Mouse (Mus musculus): Measurements from ENCODE around the gene Taf1d. TPM values are rescaled to one million over a fixed set of nuclear protein-coding genes. Genes with fewer than 3 reads are reported as not detected.

The Taf1d gene
- polyA plus RNA-seq, 1 experiment: 47.0 TPM

- H3K79me3 ChIP-seq (ENCODE audit: low read depth): peaks cover 23% of the 10 kb centered on the region
- peaks cover 31% of the 10 kb centered on the region for H3K36me3 ChIP-seq (ENCODE audit: control insufficient read depth, insufficient read depth)
- H3ac ChIP-seq (ENCODE audit: control insufficient read depth, insufficient read length, low read depth): no peak overlapping the region
- peak overlapping the region; percentile 64 for H3K4me3 ChIP-seq (ENCODE audit: insufficient read depth, poor library complexity, severe bottlenecking)
- no peaks in the 10 kb centered on the region for H3K27me3 ChIP-seq (ENCODE audit: control insufficient read depth, insufficient read depth, insufficient read length)
- TF ChIP-seq USF1 (IDR thresholded peaks at IDR 0.05; ENCODE audit: low read depth) (no peak), CEBPB (IDR thresholded peaks at IDR 0.05; ENCODE audit: low read depth) (no peak), CTCF (IDR thresholded peaks at IDR 0.05; ENCODE audit: control insufficient read depth, insufficient read depth, insufficient read length) (no peak), FOSL1 (IDR thresholded peaks at IDR 0.05; ENCODE audit: insufficient read depth, low read length, poor library complexity, severe bottlenecking) (no peak), MYOD1 (IDR thresholded peaks at IDR 0.05; ENCODE audit: control insufficient read depth, insufficient read length, low read depth) (no peak), MYOG (IDR thresholded peaks at IDR 0.05; ENCODE audit: control insufficient read depth, extremely low read depth, insufficient read length) (no peak)
- peaks cover 36% of the 10 kb centered on the region for H3K79me2 ChIP-seq (ENCODE audit: control insufficient read depth, insufficient read depth)
These were observed 27.7 kb upstream of the Taf1d start for GRCm38 (mm10) chr9:15278343-15278742.

GRCm38 (mm10) chr9:15279139-15279648 is 26.8 kb upstream of the Taf1d start:
- TF ChIP-seq MAX (IDR thresholded peaks at IDR 0.05) (no peak), FOSL1 (IDR thresholded peaks at IDR 0.05; ENCODE audit: insufficient read depth, low read length, poor library complexity, severe bottlenecking) (no peak), CTCF (IDR thresholded peaks at IDR 0.05; ENCODE audit: control insufficient read depth, insufficient read depth, insufficient read length) (no peak), MYOD1 (IDR thresholded peaks at IDR 0.05; ENCODE audit: control insufficient read depth, insufficient read length, low read depth) (no peak), MYOG (IDR thresholded peaks at IDR 0.05; ENCODE audit: control insufficient read depth, extremely low read depth, insufficient read length) (no peak), USF1 (IDR thresholded peaks at IDR 0.05; ENCODE audit: low read depth) (no peak)
- H3K36me3 ChIP-seq (ENCODE audit: control insufficient read depth, insufficient read depth): peaks cover 22% of the 10 kb centered on the region
- H3K27me3 ChIP-seq (ENCODE audit: control insufficient read depth, insufficient read depth, insufficient read length): no peaks in the 10 kb centered on the region
- peak overlapping the region; percentile 64 for H3K4me3 ChIP-seq (ENCODE audit: insufficient read depth, poor library complexity, severe bottlenecking)
- H3K79me2 ChIP-seq (ENCODE audit: control insufficient read depth, insufficient read depth): peaks cover 36% of the 10 kb centered on the region
- H3ac ChIP-seq (ENCODE audit: control insufficient read depth, insufficient read length, low read depth): peak overlapping the region; percentile 99
- H3K79me3 ChIP-seq (ENCODE audit: low read depth): peaks cover 23% of the 10 kb centered on the region

GRCm38 (mm10) chr9:15279649-15280490 is 26.1 kb upstream of the Taf1d start, which contains the start of gene Med17:
Med17 (minus strand) TSS chr9:15279931.
- Histone ChIP-seq H3K79me2 (ENCODE audit: control insufficient read depth, insufficient read depth) (peaks cover 36% of the 10 kb centered on the region), H3K79me3 (ENCODE audit: low read depth) (peaks cover 23% of the 10 kb centered on the region), H3ac (ENCODE audit: control insufficient read depth, insufficient read length, low read depth) (peak within 1 kb of the TSS; percentile 99), H3K4me3 (ENCODE audit: insufficient read depth, poor library complexity, severe bottlenecking) (peak within 1 kb of the TSS; percentile 64), H3K27me3 (ENCODE audit: control insufficient read depth, insufficient read depth, insufficient read length) (no peaks in the 10 kb centered on the region), H3K36me3 (ENCODE audit: control insufficient read depth, insufficient read depth) (peaks cover 16% of the 10 kb centered on the region)
- TF ChIP-seq MYOD1 (IDR thresholded peaks at IDR 0.05; ENCODE audit: control insufficient read depth, insufficient read length, low read depth) (no peak), USF1 (IDR thresholded peaks at IDR 0.05; ENCODE audit: low read depth) (peak; percentile 65)

- Histone ChIP-seq H3ac (ENCODE audit: control insufficient read depth, insufficient read length, low read depth) (peak overlapping the region; percentile 57), H3K79me3 (ENCODE audit: low read depth) (peaks cover 23% of the 10 kb centered on the region), H3K36me3 (ENCODE audit: control insufficient read depth, insufficient read depth) (peaks cover 10% of the 10 kb centered on the region), H3K4me3 (ENCODE audit: insufficient read depth, poor library complexity, severe bottlenecking) (peak overlapping the region; percentile 64), H3K79me2 (ENCODE audit: control insufficient read depth, insufficient read depth) (peaks cover 36% of the 10 kb centered on the region), H3K27me3 (ENCODE audit: control insufficient read depth, insufficient read depth, insufficient read length) (no peaks in the 10 kb centered on the region)
- TF ChIP-seq FOSL1 (IDR thresholded peaks at IDR 0.05; ENCODE audit: insufficient read depth, low read length, poor library complexity, severe bottlenecking) (no peak), MYOD1 (IDR thresholded peaks at IDR 0.05; ENCODE audit: control insufficient read depth, insufficient read length, low read depth) (no peak), USF1 (IDR thresholded peaks at IDR 0.05; ENCODE audit: low read depth) (no peak), MYOG (IDR thresholded peaks at IDR 0.05; ENCODE audit: control insufficient read depth, extremely low read depth, insufficient read length) (no peak), CTCF (IDR thresholded peaks at IDR 0.05; ENCODE audit: control insufficient read depth, insufficient read depth, insufficient read length) (no peak), CEBPB (IDR thresholded peaks at IDR 0.05; ENCODE audit: low read depth) (no peak), MAX (IDR thresholded peaks at IDR 0.05) (no peak)
These were observed 25.5 kb upstream of the Taf1d start for GRCm38 (mm10) chr9:15280491-15280879.

- no peaks in the 10 kb centered on the region for H3K79me3 ChIP-seq (ENCODE audit: low read depth)
- H3ac ChIP-seq (ENCODE audit: control insufficient read depth, insufficient read length, low read depth): no peak overlapping the region
- no peak overlapping the region for H3K4me3 ChIP-seq (ENCODE audit: insufficient read depth, poor library complexity, severe bottlenecking)
- H3K27me3 ChIP-seq (ENCODE audit: control insufficient read depth, insufficient read depth, insufficient read length): no peaks in the 10 kb centered on the region
- H3K36me3 ChIP-seq (ENCODE audit: control insufficient read depth, insufficient read depth): no peaks in the 10 kb centered on the region
- TF ChIP-seq MAX (IDR thresholded peaks at IDR 0.05): no peak
- TF ChIP-seq MYOG (IDR thresholded peaks at IDR 0.05; ENCODE audit: control insufficient read depth, extremely low read depth, insufficient read length): no peak
- no peak for TF ChIP-seq MYOD1 (IDR thresholded peaks at IDR 0.05; ENCODE audit: control insufficient read depth, insufficient read length, low read depth)
- TF ChIP-seq USF1 (IDR thresholded peaks at IDR 0.05; ENCODE audit: low read depth): no peak
- no peak for TF ChIP-seq CEBPB (IDR thresholded peaks at IDR 0.05; ENCODE audit: low read depth)
- no peak for TF ChIP-seq CTCF (IDR thresholded peaks at IDR 0.05; ENCODE audit: control insufficient read depth, insufficient read depth, insufficient read length)
- H3K79me2 ChIP-seq (ENCODE audit: control insufficient read depth, insufficient read depth): no peaks in the 10 kb centered on the region
These were observed 20.6 kb upstream of the Taf1d start for GRCm38 (mm10) chr9:15285443-15285842.
